ENCODE assay signal across 15 mouse cellular contexts in genomic region chr3:101519551-101519950, GRCm38 (mm10).
DNase-seq lines count a peak whose midpoint lies in the region; ATAC-seq and TF ChIP-seq lines count a peak whose summit lies in the region.
"Had no signal": no experiment of that assay in that cellular context is flagged by ENCODE, and none has a peak within 500 bp of the region (broad histone marks: within the 10 kb centered on the region; RNA-seq: fewer than 3 reads in every experiment).

No protein-coding gene starts in this region.

- no peak for DNase-seq in heart, adult 8-10 months (ENCODE audit: low spot score)
- DNase-seq in limb, embryonic 10.5 days (ENCODE audit: low spot score): no peak
- DNase-seq in frontal cortex, postnatal 25 days (ENCODE audit: low spot score in 2 of 2): no peak
- no peak for DNase-seq in spleen, postnatal 10 days (ENCODE audit: low spot score in 2 of 2)
- DNase-seq: adrenal gland, postnatal 10 days; cerebellum, adult 18-20 months; gastrocnemius, postnatal 14 days; liver, embryonic 13.5 days; right cerebral cortex, postnatal 4 days had no signal

- peak overlapping the region; percentile 72 for H3K27ac ChIP-seq in heart, embryonic 15.5 days
- peak overlapping the region; percentile 58; the same call in 1 of the 2 replicates for H3K27ac ChIP-seq in limb, embryonic 13.5 days
- no peak overlapping the region for H3K27ac ChIP-seq in limb, embryonic 10.5 days
- H3K27ac ChIP-seq: liver, embryonic 13.5 days; midbrain, embryonic 12.5 days had no signal

- no peak overlapping the region for H3K9ac ChIP-seq in heart, embryonic 15.5 days
- H3K9ac ChIP-seq in limb, embryonic 13.5 days: no peak overlapping the region
- H3K9ac ChIP-seq: embryonic facial prominence, embryonic 13.5 days; liver, embryonic 13.5 days; midbrain, embryonic 12.5 days had no signal

- no peaks in the 10 kb centered on the region for H3K36me3 ChIP-seq in heart, embryonic 15.5 days
- H3K36me3 ChIP-seq in limb, embryonic 13.5 days: no peaks in the 10 kb centered on the region
- no peaks in the 10 kb centered on the region for H3K36me3 ChIP-seq in limb, embryonic 10.5 days
- no peaks in the 10 kb centered on the region for H3K36me3 ChIP-seq in myocyte (ENCODE audit: control insufficient read depth, insufficient read depth)
- H3K36me3 ChIP-seq: embryonic facial prominence, embryonic 13.5 days; liver, embryonic 13.5 days; midbrain, embryonic 12.5 days had no signal

- WGBS in heart, embryonic 15.5 days: 81% methylated on average over 5 of the region's 5 CpGs
- WGBS in limb, embryonic 13.5 days: 91% methylated on average over 5 of the region's 5 CpGs
- WGBS in limb, embryonic 10.5 days: 90% methylated on average over 5 of the region's 5 CpGs

- TF ChIP-seq POLR2A in myocyte (IDR thresholded peaks at IDR 0.05; ENCODE audit: insufficient read length, low read depth): no peak

- no peak for ATAC-seq in heart, embryonic 15.5 days (replicated peaks; ENCODE audit: insufficient number of reproducible peaks, insufficient read depth, low FRiP score, low read depth)
- ATAC-seq in limb, embryonic 13.5 days (ENCODE audit: low FRiP score, low read depth): no peak
- ATAC-seq in granulocyte monocyte progenitor cell, adult 5-6 weeks (replicated peaks; ENCODE audit: poor library complexity, severe bottlenecking): peak; percentile 48

- H3K4me1 ChIP-seq in heart, embryonic 15.5 days (replicated peaks): peaks cover 52% of the 10 kb centered on the region
- peaks cover 49% of the 10 kb centered on the region for H3K4me1 ChIP-seq in limb, embryonic 13.5 days
- peaks cover 31% of the 10 kb centered on the region for H3K4me1 ChIP-seq in limb, embryonic 10.5 days

- no peaks in the 10 kb centered on the region for H3K79me2 ChIP-seq in myocyte (ENCODE audit: control insufficient read depth, insufficient read depth)

- no peaks in the 10 kb centered on the region for H3K9me3 ChIP-seq in heart, embryonic 15.5 days (replicated peaks)
- no peaks in the 10 kb centered on the region for H3K9me3 ChIP-seq in limb, embryonic 13.5 days
- no peaks in the 10 kb centered on the region for H3K9me3 ChIP-seq in limb, embryonic 10.5 days (replicated peaks)
- H3K9me3 ChIP-seq: embryonic facial prominence, embryonic 13.5 days; liver, embryonic 13.5 days; midbrain, embryonic 12.5 days had no signal

- no peak overlapping the region for H3K4me3 ChIP-seq in heart, embryonic 15.5 days
- H3K4me3 ChIP-seq in limb, embryonic 13.5 days: no peak overlapping the region
- no peak overlapping the region for H3K4me3 ChIP-seq in limb, embryonic 10.5 days
- no peak overlapping the region for H3K4me3 ChIP-seq in myocyte
- H3K4me3 ChIP-seq: embryonic facial prominence, embryonic 13.5 days; liver, embryonic 13.5 days; midbrain, embryonic 12.5 days had no signal

- no peak overlapping the region for H3ac ChIP-seq in myocyte (ENCODE audit: control insufficient read depth, insufficient read length)

- no peaks in the 10 kb centered on the region for H3K27me3 ChIP-seq in heart, embryonic 15.5 days
- no peaks in the 10 kb centered on the region for H3K27me3 ChIP-seq in limb, embryonic 13.5 days
- H3K27me3 ChIP-seq in limb, embryonic 10.5 days (ENCODE audit: low read depth, poor library complexity, severe bottlenecking): no peaks in the 10 kb centered on the region
- no peaks in the 10 kb centered on the region for H3K27me3 ChIP-seq in myocyte (ENCODE audit: control insufficient read depth, insufficient read depth, insufficient read length)
- H3K27me3 ChIP-seq: embryonic facial prominence, embryonic 13.5 days; liver, embryonic 13.5 days; midbrain, embryonic 12.5 days had no signal

- H3K4me2 ChIP-seq in heart, embryonic 15.5 days: no peak overlapping the region
- no peak overlapping the region for H3K4me2 ChIP-seq in limb, embryonic 13.5 days (replicated peaks)
- no peak overlapping the region for H3K4me2 ChIP-seq in myocyte (ENCODE audit: low read depth)
- H3K4me2 ChIP-seq: embryonic facial prominence, embryonic 13.5 days; liver, embryonic 13.5 days; midbrain, embryonic 12.5 days had no signal

TF ChIP-seq in myocyte, 11 proteins besides CTCF, POLR2A, EP300 and RAD21:
- TF ChIP-seq CEBPB (IDR thresholded peaks at IDR 0.05; ENCODE audit: insufficient read depth, poor library complexity, severe bottlenecking): 0 out of 2 replicates have a peak, but pooled peaks have one; percentile 2
- no peak for TF ChIP-seq REST (IDR thresholded peaks at IDR 0.05; ENCODE audit: insufficient read depth, insufficient read length)
TF ChIP-seq in myocyte: peak in this region for 1.
